Mouse (Mus musculus) myocyte (in vitro differentiated cells): ENCODE measurements around the gene Hnrnpul1.

Experiments
- CEBPB ChIP-seq: IDR thresholded peaks from 2 replicates; pipeline ENCODE4 v1.6.1; 2011; ENCODE audit warnings: mild to moderate bottlenecking, moderate library complexity; ENCODE audit not compliant: poor library complexity, insufficient read depth, severe bottlenecking
- MAX ChIP-seq: IDR thresholded peaks from one replicate; pipeline ENCODE4 v1.6.1; 2011; ENCODE audit warnings: low read depth, mild to moderate bottlenecking, control low read depth
- MYOD1 ChIP-seq, 3 experiments: IDR thresholded peaks; one replicate each; pipeline ENCODE4 v1.6.1; 2011; ENCODE audit warnings: control low read depth in 2 of 3, low read depth in 2 of 3, mild to moderate bottlenecking in 2 of 3, moderate library complexity in 1 of 3; ENCODE audit not compliant: insufficient read length in 2 of 3, control insufficient read depth in 1 of 3
- MYOG ChIP-seq, 3 experiments: IDR thresholded peaks; one replicate each; pipeline ENCODE4 v1.6.1; 2011; ENCODE audit warnings: control low read depth in 2 of 3, low read depth in 2 of 3, mild to moderate bottlenecking in 2 of 3; ENCODE audit not compliant: insufficient read length in 2 of 3, control insufficient read depth in 1 of 3, insufficient read depth in 1 of 3
- POLR2A ChIP-seq: IDR thresholded peaks from one replicate; pipeline ENCODE4 v1.6.1; 2011; ENCODE audit warnings: low read depth, mild to moderate bottlenecking, control low read depth, moderate library complexity; ENCODE audit not compliant: insufficient read length
- TCF12 ChIP-seq: IDR thresholded peaks from one replicate; pipeline ENCODE4 v1.6.1; 2011; ENCODE audit warnings: mild to moderate bottlenecking, control low read depth; ENCODE audit not compliant: poor library complexity, insufficient read depth, severe bottlenecking

GRCm38 (mm10) chr7:25688810-25689586, 65.6 kb downstream of the Hnrnpul1 start:
- TF ChIP-seq MAX (no peak), MYOG (IDR thresholded peaks at IDR 0.05; ENCODE audit: control insufficient read depth in 1 of 3, insufficient read depth in 1 of 3, insufficient read length in 2 of 3, low read depth in 2 of 3) (no peak), CEBPB (no peak), MYOD1 (IDR thresholded peaks at IDR 0.05; ENCODE audit: control insufficient read depth in 1 of 3, insufficient read length in 2 of 3, low read depth in 2 of 3) (no peak), TCF12 (no peak), POLR2A (peak; percentile 54)
